ENCODE assay signal across 9 mouse cellular contexts in genomic region chr19:23860151-23860820, GRCm38 (mm10).
A peak's percentile ranks its signal among the peaks of the same experiment; 100 is the strongest.
DNase-seq lines count a peak whose midpoint lies in the region; ATAC-seq and TF ChIP-seq lines count a peak whose summit lies in the region.
"Had no signal": no experiment of that assay in that cellular context is flagged by ENCODE, and none has a peak within 500 bp of the region (broad histone marks: within the 10 kb centered on the region; RNA-seq: fewer than 3 reads in every experiment).

No protein-coding gene starts in this region.

- no peak for TF ChIP-seq POLR2A in heart, adult 2 months (IDR thresholded peaks at IDR 0.05; ENCODE audit: insufficient read depth, low read depth, low read length)
- no peak for TF ChIP-seq POLR2A in bone marrow, adult 2 months (IDR thresholded peaks at IDR 0.05; ENCODE audit: borderline replicate concordance, control insufficient read depth, low read depth, low read length)

- H3K79me2 ChIP-seq in heart, adult 2 months (replicated peaks; ENCODE audit: control insufficient read depth, insufficient read depth, low read length): no peaks in the 10 kb centered on the region

- no peaks in the 10 kb centered on the region for H3K36me3 ChIP-seq in heart, adult 2 months (ENCODE audit: control insufficient read depth, insufficient read depth, low read length)
- H3K36me3 ChIP-seq in heart, embryonic 12.5 days: no peaks in the 10 kb centered on the region
- no peaks in the 10 kb centered on the region for H3K36me3 ChIP-seq in forebrain, embryonic 13.5 days (ENCODE audit: poor library complexity, severe bottlenecking)
- H3K36me3 ChIP-seq in neural tube, embryonic 13.5 days: 0 out of 2 replicates have a peak, but pooled peaks cover 3% of the 10 kb centered on the region

- no peak for TF ChIP-seq EP300 in heart, adult 2 months (IDR thresholded peaks at IDR 0.05; ENCODE audit: insufficient read depth, low read depth, low read length)

- H3K27ac ChIP-seq in heart, adult 2 months: no peak overlapping the region
- no peak overlapping the region for H3K27ac ChIP-seq in heart, embryonic 12.5 days (ENCODE audit: poor library complexity, severe bottlenecking)
- no peak overlapping the region for H3K27ac ChIP-seq in bone marrow, adult 2 months (ENCODE audit: control insufficient read depth, insufficient read depth, low read depth, low read length, poor library complexity)
- H3K27ac ChIP-seq in forebrain, embryonic 13.5 days: no peak overlapping the region
- H3K27ac ChIP-seq in neural tube, embryonic 13.5 days (replicated peaks): no peak overlapping the region
- H3K27ac ChIP-seq: macrophage had no signal

- no peak overlapping the region for H3K9ac ChIP-seq in heart, adult 2 months (ENCODE audit: low read depth, low read length)
- no peak overlapping the region for H3K9ac ChIP-seq in heart, embryonic 12.5 days
- H3K9ac ChIP-seq in forebrain, embryonic 13.5 days: no peak overlapping the region
- H3K9ac ChIP-seq in neural tube, embryonic 13.5 days: no peak overlapping the region

- TF ChIP-seq CTCF in heart, adult 2 months (IDR thresholded peaks at IDR 0.05): peak; percentile 87
- TF ChIP-seq CTCF in bone marrow, adult 2 months (IDR thresholded peaks at IDR 0.05; ENCODE audit: control insufficient read depth, insufficient read depth, low read length): peak; percentile 39; the same call in 1 of the 2 replicates

- no peaks in the 10 kb centered on the region; the same call in 1 of the 2 replicates for H3K4me1 ChIP-seq in heart, adult 2 months (ENCODE audit: control insufficient read depth, insufficient read depth, low read length)
- no peaks in the 10 kb centered on the region for H3K4me1 ChIP-seq in heart, embryonic 12.5 days (replicated peaks)
- no peaks in the 10 kb centered on the region for H3K4me1 ChIP-seq in bone marrow, adult 2 months (ENCODE audit: control insufficient read depth, insufficient read depth, low read length)
- H3K4me1 ChIP-seq in forebrain, embryonic 13.5 days: peaks cover 11% of the 10 kb centered on the region; the same call in 1 of the 2 replicates
- peaks cover 25% of the 10 kb centered on the region for H3K4me1 ChIP-seq in neural tube, embryonic 13.5 days (replicated peaks)

- peak; percentile 18 to 40 for DNase-seq in heart, adult 2 months
- DNase-seq in CD4-positive helper T cell, adult 2 months (ENCODE audit: low read depth, low spot score): peak; percentile 9
- DNase-seq in large intestine, adult 2 months (ENCODE audit: low read depth, low spot score): peak; percentile 27
- DNase-seq in right cerebral cortex, postnatal 36 days (ENCODE audit: low spot score in 2 of 2): no peak

- peaks cover 3% of the 10 kb centered on the region for H3K9me3 ChIP-seq in heart, embryonic 12.5 days (replicated peaks)
- H3K9me3 ChIP-seq in forebrain, embryonic 13.5 days (replicated peaks): no peaks in the 10 kb centered on the region; the same call in 1 of the 2 replicates
- H3K9me3 ChIP-seq in neural tube, embryonic 13.5 days: no peaks in the 10 kb centered on the region

- no peak overlapping the region for H3K4me2 ChIP-seq in heart, embryonic 12.5 days
- H3K4me2 ChIP-seq in forebrain, embryonic 13.5 days: no peak overlapping the region
- H3K4me2 ChIP-seq in neural tube, embryonic 13.5 days: no peak overlapping the region

- 27% methylated on average over 13 of the region's 13 CpGs for WGBS in heart, adult 2 months
- 29% methylated on average over 13 of the region's 13 CpGs for WGBS in heart, embryonic 12.5 days
- WGBS in bone marrow, adult 2 months: 27% methylated on average over 13 of the region's 13 CpGs
- WGBS in forebrain, embryonic 13.5 days: 30% methylated on average over 13 of the region's 13 CpGs
- 27% methylated on average over 13 of the region's 13 CpGs for WGBS in large intestine, adult 2 months
- 34% methylated on average over 13 of the region's 13 CpGs for WGBS in neural tube, embryonic 13.5 days

- ATAC-seq in heart, embryonic 12.5 days (ENCODE audit: insufficient number of reproducible peaks, low FRiP score): no peak
- ATAC-seq in forebrain, embryonic 13.5 days: peak; percentile 73
- peak; percentile 50; the same call in 1 of the 2 replicates for ATAC-seq in neural tube, embryonic 13.5 days (ENCODE audit: low read depth)

- intact Hi-C loops in heart, adult 2 months (cut with DNase I): loop anchor here (1.0 to 5.0 kb wide), 3 partner anchors 101 to 407 kb away; partner anchors contain the start of gene Apba1

- no peak overlapping the region for H3K4me3 ChIP-seq in heart, adult 2 months
- no peak overlapping the region for H3K4me3 ChIP-seq in heart, embryonic 12.5 days
- H3K4me3 ChIP-seq in bone marrow, adult 2 months (replicated peaks; ENCODE audit: control insufficient read depth, low read depth, low read length): no peak overlapping the region
- no peak overlapping the region for H3K4me3 ChIP-seq in forebrain, embryonic 13.5 days
- H3K4me3 ChIP-seq in neural tube, embryonic 13.5 days: no peak overlapping the region

- H3K27me3 ChIP-seq in heart, adult 2 months (ENCODE audit: control insufficient read depth, insufficient read depth, low read length): no peaks in the 10 kb centered on the region
- H3K27me3 ChIP-seq in heart, embryonic 12.5 days (replicated peaks): no peaks in the 10 kb centered on the region
- H3K27me3 ChIP-seq in forebrain, embryonic 13.5 days: no peaks in the 10 kb centered on the region
- H3K27me3 ChIP-seq in neural tube, embryonic 13.5 days: no peaks in the 10 kb centered on the region

Comparison
In these comparisons a context has a peak if more than half of its experiments do, and no peak if none do; other contexts are left out.
1. DNase-seq: peak in heart, adult 2 months (2 of 2), CD4-positive helper T cell, adult 2 months (single experiment) and large intestine, adult 2 months (single experiment); none in right cerebral cortex, postnatal 36 days (0 of 2).